Mouse (Mus musculus) bone marrow, adult 2 months (tissue): Measurements from ENCODE around the gene Plekhg1.

Experiments
- CTCF ChIP-seq: fragments of 200-500 bp; IDR thresholded peaks from 2 replicates; pipeline ENCODE4 v1.5.1; 2011; ENCODE audit warnings: low read length, control low read depth; ENCODE audit not compliant: control insufficient read depth, insufficient read depth
- POLR2A ChIP-seq: fragments of 200-500 bp; IDR thresholded peaks from 2 replicates; pipeline ENCODE4 v1.6.1; 2011; ENCODE audit warnings: low read depth, mild to moderate bottlenecking, control low read depth, low read length, borderline replicate concordance; ENCODE audit not compliant: control insufficient read depth

GRCm38 (mm10) chr10:3831597-3832351 lies 91.6 kb downstream of the Plekhg1 start:
- TF ChIP-seq CTCF (no peak), POLR2A (no peak)
